Mouse (Mus musculus): ENCODE measurements around the gene Trhr2.

- TF ChIP-seq CTCF (conservative IDR thresholded peaks at IDR 0.05; ENCODE audit: insufficient read depth, insufficient read length, low read depth, low read length) (no peak), POLR2A (IDR thresholded peaks at IDR 0.05; ENCODE audit: low read depth, low read length) (no peak)
Observed at GRCm38 (mm10) chr8:122330446-122331133, 30.0 kb downstream of the Trhr2 start.
